Mouse (Mus musculus) liver, adult 2 months (tissue): ENCODE measurements around the gene Lhx6.

Source experiments
- CTCF ChIP-seq: fragments of 200-500 bp; IDR thresholded peaks from 2 replicates; pipeline ENCODE4 v1.5.1; 2011; ENCODE audit warnings: low read depth, low read length, control low read depth
- POLR2A ChIP-seq: fragments of 200-500 bp; IDR thresholded peaks from 2 replicates; pipeline ENCODE4 v1.6.1; 2011; ENCODE audit warnings: low read length, control low read depth; ENCODE audit not compliant: insufficient read depth; ENCODE audit errors: extremely low read depth

- TF ChIP-seq CTCF (no peak), POLR2A (no peak)
Observed at GRCm38 (mm10) chr2:36056248-36056647, 49.0 kb downstream of the Lhx6 start.
